Mouse (Mus musculus) spleen, adult 2 months (tissue): Measurements from ENCODE around the gene Vamp2. TPM values are rescaled to one million over a fixed set of nuclear protein-coding genes. Genes with fewer than 3 reads are reported as not detected.
A peak's percentile ranks its signal among the peaks of the same experiment; 100 is the strongest.

Source experiments
- DNase-seq, 2 experiments: peaks; one replicate each; pipeline versions ENCODE4 v3.0.0 to v3.0.0-alpha.2; 2012 to 2021; ENCODE audit warnings: low spot score in 2 of 2, low read depth in 1 of 2
- H3K27ac ChIP-seq: fragments of 200-500 bp; 2 replicates; pipeline ENCODE4 v1.5.1; 2012; ENCODE audit warnings: low read length, inconsistent platforms; ENCODE audit not compliant: insufficient read depth
- H3K27me3 ChIP-seq: fragments of 200-500 bp; 2 replicates; pipeline ENCODE4 v1.6.1; 2012; ENCODE audit warnings: mild to moderate bottlenecking, moderate library complexity, low read length, inconsistent platforms; ENCODE audit not compliant: control insufficient read depth, insufficient read depth
- H3K36me3 ChIP-seq: fragments of 200-500 bp; 2 replicates; pipeline ENCODE4 v1.6.1; 2012; ENCODE audit warnings: mild to moderate bottlenecking, low read length, inconsistent platforms; ENCODE audit not compliant: control insufficient read depth, insufficient read depth
- H3K4me1 ChIP-seq: fragments of 200-500 bp; 2 replicates; pipeline ENCODE4 v1.6.1; 2011; ENCODE audit warnings: inconsistent platforms; ENCODE audit not compliant: control insufficient read depth, insufficient read depth, insufficient read length
- H3K4me3 ChIP-seq: fragments of 200-500 bp; 2 replicates; pipeline ENCODE4 v1.5.1; 2011; ENCODE audit warnings: mild to moderate bottlenecking, inconsistent platforms; ENCODE audit not compliant: insufficient read depth, insufficient read length; ENCODE audit errors: extremely low read depth
- CTCF ChIP-seq: fragments of 200-500 bp; IDR thresholded peaks from 2 replicates; pipeline ENCODE4 v1.5.1; 2011; ENCODE audit warnings: mild to moderate bottlenecking, inconsistent platforms; ENCODE audit not compliant: insufficient read depth, insufficient read length, insufficient replicate concordance; ENCODE audit errors: extremely low read depth
- POLR2A ChIP-seq: fragments of 200-500 bp; IDR thresholded peaks from 2 replicates; pipeline ENCODE4 v1.6.1; 2011; ENCODE audit warnings: low read depth, low read length, inconsistent platforms
- WGBS: fragments of 180-500 bp; shearing (Covaris S2); methylation state at CpG from one replicate; pipeline ENCODE4 v1.1.7; 2018; 5-methylcytosine and 5-hydroxymethylcytosine counted together
- polyA plus RNA-seq: library from polyadenylated mRNA; depleted of rRNA; stranded (reverse); fragments of >200 nt; gene quantifications from 2 replicates; pipeline ENCODE4 v1.2.3, GENCODE M21; 2012; rRNA removed

Vamp2 gene
- polyA plus RNA-seq, 1 experiment, result 94.2 TPM

GRCm38 (mm10) chr11:69133566-69133922, 45.3 kb downstream of the Vamp2 start:
- H3K4me1 ChIP-seq, result peaks cover 7% of the 10 kb centered on the region; the same call in 1 of the 2 replicates
- WGBS, result 64% methylated on average over 5 of the region's 5 CpGs
- TF ChIP-seq POLR2A (no peak), CTCF (no peak)
- H3K4me3 ChIP-seq, result no peak overlapping the region
- no peaks in the 10 kb centered on the region for H3K27me3 ChIP-seq
- H3K27ac ChIP-seq, result no peak overlapping the region
- H3K36me3 ChIP-seq, result no peaks in the 10 kb centered on the region
- DNase-seq, result no peak

GRCm38 (mm10) chr11:69133923-69134621, 45.8 kb downstream of the Vamp2 start:
- peak overlapping the region; percentile 51; the same call in 1 of the 2 replicates for H3K4me3 ChIP-seq
- peak in 1 of 2 experiments; percentile 18 for DNase-seq
- no peaks in the 10 kb centered on the region for H3K27me3 ChIP-seq
- TF ChIP-seq POLR2A (no peak), CTCF (no peak)
- 10% methylated on average over 34 of the region's 34 CpGs for WGBS
- H3K27ac ChIP-seq, result no peak overlapping the region
- H3K36me3 ChIP-seq, result no peaks in the 10 kb centered on the region
- H3K4me1 ChIP-seq, result peaks cover 7% of the 10 kb centered on the region; the same call in 1 of the 2 replicates

GRCm38 (mm10) chr11:69134622-69134968, 46.3 kb downstream of the Vamp2 start:
- no peaks in the 10 kb centered on the region for H3K27me3 ChIP-seq
- peak overlapping the region; percentile 51; the same call in 1 of the 2 replicates for H3K4me3 ChIP-seq
- TF ChIP-seq POLR2A (no peak), CTCF (no peak)
- H3K4me1 ChIP-seq, result peaks cover 7% of the 10 kb centered on the region; the same call in 1 of the 2 replicates
- no peak overlapping the region for H3K27ac ChIP-seq
- DNase-seq, result no peak
- WGBS, result 76% methylated on average over 8 of the region's 8 CpGs
- no peaks in the 10 kb centered on the region for H3K36me3 ChIP-seq

- TF ChIP-seq POLR2A (no peak), CTCF (no peak)
Measured at GRCm38 (mm10) chr11:69135361-69135760, 47.1 kb downstream of the Vamp2 start.

More at GRCm38 (mm10) chr11:69135361-69135760, 47.1 kb downstream of the Vamp2 start:
- no peaks in the 10 kb centered on the region for H3K27me3 ChIP-seq
- 61% methylated on average over 6 of the region's 6 CpGs for WGBS
- H3K36me3 ChIP-seq, result no peaks in the 10 kb centered on the region
- no peak overlapping the region for H3K4me3 ChIP-seq
- H3K27ac ChIP-seq, result no peak overlapping the region
- peaks cover 7% of the 10 kb centered on the region; the same call in 1 of the 2 replicates for H3K4me1 ChIP-seq
- no peak for DNase-seq

Other genes with a start within 250 kb of the Vamp2 start
- 23.0 and 28.8 TPM in 2 replicates for gene Ndel1, start 216.6 kb upstream of the Vamp2 start, polyA plus RNA-seq
- gene Rnf222, start 199.9 kb upstream of the Vamp2 start, polyA plus RNA-seq, result 0.04 and 0.06 TPM in 2 replicates
- gene Rpl26, start 186.9 kb upstream of the Vamp2 start, polyA plus RNA-seq, result 681 and 695 TPM in 2 replicates
- gene Odf4, start 161.4 kb upstream of the Vamp2 start, polyA plus RNA-seq, result not detected in 2 replicates
- 11.0 and 19.2 TPM in 2 replicates for gene Arhgef15, start 131.0 kb upstream of the Vamp2 start, polyA plus RNA-seq
- 13.1 and 13.8 TPM in 2 replicates for gene Slc25a35, start 120.4 kb upstream of the Vamp2 start, polyA plus RNA-seq
- gene Rangrf, start 113.3 kb upstream of the Vamp2 start, polyA plus RNA-seq, result 10.1 and 11.2 TPM in 2 replicates
- gene Pfas, start 80.0 kb upstream of the Vamp2 start, polyA plus RNA-seq, result 14.0 and 16.8 TPM in 2 replicates
- 27.2 and 30.4 TPM in 2 replicates for gene Ctc1, start 72.6 kb upstream of the Vamp2 start, polyA plus RNA-seq
- 41.4 and 42.9 TPM in 2 replicates for gene Aurkb, start 42.8 kb upstream of the Vamp2 start, polyA plus RNA-seq
- gene Borcs6, start 28.8 kb upstream of the Vamp2 start, polyA plus RNA-seq, result 16.7 and 23.7 TPM in 2 replicates
- gene Tmem107, start 17.7 kb upstream of the Vamp2 start, polyA plus RNA-seq, result 7.0 and 14.6 TPM in 2 replicates
- gene Per1, start 6.7 kb downstream of the Vamp2 start, polyA plus RNA-seq, result 23.3 and 25.7 TPM in 2 replicates
- gene Hes7, start 31.9 kb downstream of the Vamp2 start, polyA plus RNA-seq, result 0.44 and 0.55 TPM in 2 replicates
- 0.40 and 0.69 TPM in 2 replicates for gene 9130213A22Rik, start 34.1 kb downstream of the Vamp2 start, polyA plus RNA-seq
- 0.20 and 2.8 TPM in 2 replicates for gene Aloxe3, start 37.4 kb downstream of the Vamp2 start, polyA plus RNA-seq
- gene Alox12b, start 68.5 kb downstream of the Vamp2 start, polyA plus RNA-seq, result not detected in 2 replicates
- gene Alox8, start 109.4 kb downstream of the Vamp2 start, polyA plus RNA-seq, result 0.12 and 0.18 TPM in 2 replicates
- gene Gucy2e, start 148.5 kb downstream of the Vamp2 start, polyA plus RNA-seq, result 0.02 and 0.04 TPM in 2 replicates
- gene Cntrob, start 235.3 kb downstream of the Vamp2 start, polyA plus RNA-seq, result 9.2 and 10.9 TPM in 2 replicates
- gene Trappc1, start 235.5 kb downstream of the Vamp2 start, polyA plus RNA-seq, result 21.2 and 28.6 TPM in 2 replicates
- 0.92 and 1.2 TPM in 2 replicates for gene Kcnab3, start 237.8 kb downstream of the Vamp2 start, polyA plus RNA-seq